Mouse (Mus musculus): ENCODE measurements around the gene Sparc. TPM values are rescaled to one million over a fixed set of nuclear protein-coding genes. Genes with fewer than 3 reads are reported as not detected.

Sparc gene
- polyA plus RNA-seq, 1 experiment = 427 TPM

GRCm38 (mm10) chr11:55412034-55412433 lies 10.9 kb downstream of the Sparc start:
- Histone ChIP-seq H3K36me3 (ENCODE audit: control insufficient read depth, insufficient read depth, low read length) (no peaks in the 10 kb centered on the region), H3K4me3 (ENCODE audit: extremely low read depth, insufficient read depth, insufficient read length) (no peak overlapping the region), H3K4me1 (ENCODE audit: control insufficient read depth, insufficient read depth, insufficient read length) (no peaks in the 10 kb centered on the region; the same call in 1 of the 2 replicates), H3K27me3 (ENCODE audit: control insufficient read depth, insufficient read depth, low read length) (no peaks in the 10 kb centered on the region), H3K27ac (ENCODE audit: insufficient read depth, low read length) (no peak overlapping the region)
- no peak for DNase-seq (ENCODE audit: low read depth in 1 of 2, low spot score in 2 of 2)
- 78% methylated on average over 7 of the region's 7 CpGs for WGBS
- TF ChIP-seq CTCF (IDR thresholded peaks at IDR 0.05; ENCODE audit: extremely low read depth, insufficient read depth, insufficient read length, insufficient replicate concordance) = no peak
- TF ChIP-seq POLR2A (IDR thresholded peaks at IDR 0.05; ENCODE audit: low read depth, low read length) = no peak

GRCm38 (mm10) chr11:55410502-55410901 lies 12.5 kb downstream of the Sparc start:
- no peaks in the 10 kb centered on the region for H3K27me3 ChIP-seq (ENCODE audit: control insufficient read depth, insufficient read depth, low read length)
- 69% methylated on average over 3 of the region's 3 CpGs for WGBS
- no peak for DNase-seq (ENCODE audit: low read depth in 1 of 2, low spot score in 2 of 2)
- no peaks in the 10 kb centered on the region for H3K36me3 ChIP-seq (ENCODE audit: control insufficient read depth, insufficient read depth, low read length)
- no peak overlapping the region for H3K4me3 ChIP-seq (ENCODE audit: extremely low read depth, insufficient read depth, insufficient read length)
- no peak for TF ChIP-seq CTCF (IDR thresholded peaks at IDR 0.05; ENCODE audit: extremely low read depth, insufficient read depth, insufficient read length, insufficient replicate concordance)
- no peak for TF ChIP-seq POLR2A (IDR thresholded peaks at IDR 0.05; ENCODE audit: low read depth, low read length)
- no peak overlapping the region for H3K27ac ChIP-seq (ENCODE audit: insufficient read depth, low read length)
- H3K4me1 ChIP-seq (ENCODE audit: control insufficient read depth, insufficient read depth, insufficient read length) = no peaks in the 10 kb centered on the region

- H3K4me1 ChIP-seq (ENCODE audit: control insufficient read depth, insufficient read depth, insufficient read length) = no peaks in the 10 kb centered on the region
- no peaks in the 10 kb centered on the region for H3K27me3 ChIP-seq (ENCODE audit: control insufficient read depth, insufficient read depth, low read length)
- no peak for DNase-seq (ENCODE audit: low read depth in 1 of 2, low spot score in 2 of 2)
- 86% methylated on average over 3 of the region's 3 CpGs for WGBS
- H3K4me3 ChIP-seq (ENCODE audit: extremely low read depth, insufficient read depth, insufficient read length) = no peak overlapping the region
- H3K27ac ChIP-seq (ENCODE audit: insufficient read depth, low read length) = no peak overlapping the region
- H3K36me3 ChIP-seq (ENCODE audit: control insufficient read depth, insufficient read depth, low read length) = no peaks in the 10 kb centered on the region
- no peak for TF ChIP-seq POLR2A (IDR thresholded peaks at IDR 0.05; ENCODE audit: low read depth, low read length)
- no peak for TF ChIP-seq CTCF (IDR thresholded peaks at IDR 0.05; ENCODE audit: extremely low read depth, insufficient read depth, insufficient read length, insufficient replicate concordance)
Observed at GRCm38 (mm10) chr11:55410005-55410404, 13.0 kb downstream of the Sparc start.

- H3K27me3 ChIP-seq (ENCODE audit: control insufficient read depth, insufficient read depth, low read length) = no peaks in the 10 kb centered on the region
- H3K36me3 ChIP-seq (ENCODE audit: control insufficient read depth, insufficient read depth, low read length) = no peaks in the 10 kb centered on the region
- H3K4me3 ChIP-seq (ENCODE audit: extremely low read depth, insufficient read depth, insufficient read length) = no peak overlapping the region
- 0 out of 2 replicates have a peak overlapping the region, but pooled peaks have one; percentile 23 for H3K27ac ChIP-seq (ENCODE audit: insufficient read depth, low read length)
- H3K4me1 ChIP-seq (ENCODE audit: control insufficient read depth, insufficient read depth, insufficient read length) = no peaks in the 10 kb centered on the region
- no peak for DNase-seq (ENCODE audit: low read depth in 1 of 2, low spot score in 2 of 2)
- TF ChIP-seq POLR2A (IDR thresholded peaks at IDR 0.05; ENCODE audit: low read depth, low read length) = no peak
- TF ChIP-seq CTCF (IDR thresholded peaks at IDR 0.05; ENCODE audit: extremely low read depth, insufficient read depth, insufficient read length, insufficient replicate concordance) = no peak
- 82% methylated on average over 4 of the region's 4 CpGs for WGBS
Observed at GRCm38 (mm10) chr11:55407133-55407532, 15.8 kb downstream of the Sparc start.

GRCm38 (mm10) chr11:55405601-55406469 lies 17.1 kb downstream of the Sparc start:
- Histone ChIP-seq H3K27ac (ENCODE audit: insufficient read depth, low read length) (peak overlapping the region; percentile 42; the same call in 1 of the 2 replicates), H3K4me1 (ENCODE audit: control insufficient read depth, insufficient read depth, insufficient read length) (no peaks in the 10 kb centered on the region), H3K27me3 (ENCODE audit: control insufficient read depth, insufficient read depth, low read length) (no peaks in the 10 kb centered on the region), H3K36me3 (ENCODE audit: control insufficient read depth, insufficient read depth, low read length) (no peaks in the 10 kb centered on the region), H3K4me3 (ENCODE audit: extremely low read depth, insufficient read depth, insufficient read length) (no peak overlapping the region)
- TF ChIP-seq CTCF (IDR thresholded peaks at IDR 0.05; ENCODE audit: extremely low read depth, insufficient read depth, insufficient read length, insufficient replicate concordance) = no peak
- 70% methylated on average over 8 of the region's 8 CpGs for WGBS
- DNase-seq (ENCODE audit: low read depth in 1 of 2, low spot score in 2 of 2) = no peak

- H3K4me3 ChIP-seq (ENCODE audit: extremely low read depth, insufficient read depth, insufficient read length) = no peak overlapping the region
- TF ChIP-seq CTCF (IDR thresholded peaks at IDR 0.05; ENCODE audit: extremely low read depth, insufficient read depth, insufficient read length, insufficient replicate concordance) (no peak), POLR2A (IDR thresholded peaks at IDR 0.05; ENCODE audit: low read depth, low read length) (no peak)
- no peak for DNase-seq (ENCODE audit: low read depth in 1 of 2, low spot score in 2 of 2)
- H3K27me3 ChIP-seq (ENCODE audit: control insufficient read depth, insufficient read depth, low read length) = no peaks in the 10 kb centered on the region
- 82% methylated on average over 9 of the region's 9 CpGs for WGBS
- H3K4me1 ChIP-seq (ENCODE audit: control insufficient read depth, insufficient read depth, insufficient read length) = no peaks in the 10 kb centered on the region
- no peaks in the 10 kb centered on the region for H3K36me3 ChIP-seq (ENCODE audit: control insufficient read depth, insufficient read depth, low read length)
- H3K27ac ChIP-seq (ENCODE audit: insufficient read depth, low read length) = 0 out of 2 replicates have a peak overlapping the region, but pooled peaks have one; percentile 38
Observed at GRCm38 (mm10) chr11:55404659-55405457, 18.1 kb downstream of the Sparc start.
